Mouse (Mus musculus): ENCODE results near the gene Rpl13a. TPM values are rescaled to one million over a fixed set of nuclear protein-coding genes. Genes with fewer than 3 reads are reported as not detected.
A peak's percentile ranks its signal among the peaks of the same experiment; 100 is the strongest.
"Not testable (repeated sequence)": the region's sequence is repeated elsewhere in the genome, so short reads cannot be mapped to it uniquely, and the experiment has no call there.

The Rpl13a gene
- polyA plus RNA-seq, 1 experiment from 2014 or later = 2,590 TPM

DNA sequence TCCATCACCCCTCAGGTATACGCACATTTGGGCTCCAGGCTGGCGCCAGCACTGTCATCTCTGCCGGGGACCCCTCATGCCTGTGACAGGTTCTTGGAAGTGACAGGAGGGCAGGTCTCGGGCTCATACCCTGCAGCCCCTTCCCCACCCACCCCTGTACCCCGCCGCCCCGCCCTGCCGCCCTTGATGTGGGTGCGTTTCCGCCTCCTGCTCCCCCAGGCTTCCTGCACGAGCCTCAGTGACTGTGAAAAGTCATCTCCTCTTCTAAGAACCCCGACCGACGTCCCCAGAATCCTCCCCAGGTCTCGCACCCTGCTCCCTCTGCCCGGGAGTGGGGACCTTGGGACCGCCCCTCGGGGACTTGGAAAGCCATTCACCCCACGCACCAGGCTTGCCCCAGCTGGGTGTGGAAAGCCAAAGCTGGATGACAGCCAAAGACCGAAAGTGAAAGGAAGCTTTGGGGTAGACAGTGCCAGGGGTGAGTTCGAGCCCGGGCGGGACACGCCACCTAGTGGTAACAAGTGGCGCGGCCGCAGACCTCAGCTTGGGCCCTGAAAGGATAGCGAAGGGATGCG, 7.5 kb upstream of the Rpl13a start, which contains the start of the genes Gm45713 and Flt3l:
Gm45713 (minus strand) TSS at position 239 of the 575 bp plus-strand sequence.
Flt3l (minus strand) TSS at position 440 of the 575 bp plus-strand sequence.
- DNase-seq (ENCODE audit: low spot score) = peak; percentile 90

DNA sequence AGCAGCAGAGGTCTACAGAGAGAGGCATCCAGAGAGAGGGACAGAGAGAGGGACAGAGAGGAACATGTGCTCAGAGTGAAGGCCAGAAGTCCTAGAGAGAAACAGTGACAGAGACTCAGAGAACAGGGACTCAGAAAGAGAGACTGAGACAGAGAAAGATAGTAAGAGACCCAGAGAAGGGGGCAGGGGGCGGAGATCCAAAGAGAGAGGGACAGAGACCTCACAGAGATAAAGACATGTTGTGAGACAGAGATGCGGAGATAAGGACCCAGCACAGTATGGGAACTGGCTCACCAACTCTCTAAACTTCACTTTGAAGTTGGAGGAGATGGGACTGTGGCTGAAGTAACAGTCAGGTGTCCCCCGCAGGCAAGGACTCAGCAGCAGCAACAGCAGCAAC, 6.8 kb upstream of the Rpl13a start:
- no peak for DNase-seq (ENCODE audit: low spot score)

GRCm38 (mm10) chr7:45134544-45135026, 6.0 kb upstream of the Rpl13a start:
- DNase-seq (ENCODE audit: low spot score) = peak; percentile 76

GRCm38 (mm10) chr7:45133446-45134159, 5.0 kb upstream of the Rpl13a start:
- DNase-seq (ENCODE audit: low spot score) = no peak

GRCm38 (mm10) chr7:45131850-45132249, 3.3 kb upstream of the Rpl13a start:
- DNase-seq (ENCODE audit: low spot score) = no peak

- no peak for DNase-seq (ENCODE audit: low spot score)
Observed at GRCm38 (mm10) chr7:45129776-45130512, 1.4 kb upstream of the Rpl13a start.

DNA sequence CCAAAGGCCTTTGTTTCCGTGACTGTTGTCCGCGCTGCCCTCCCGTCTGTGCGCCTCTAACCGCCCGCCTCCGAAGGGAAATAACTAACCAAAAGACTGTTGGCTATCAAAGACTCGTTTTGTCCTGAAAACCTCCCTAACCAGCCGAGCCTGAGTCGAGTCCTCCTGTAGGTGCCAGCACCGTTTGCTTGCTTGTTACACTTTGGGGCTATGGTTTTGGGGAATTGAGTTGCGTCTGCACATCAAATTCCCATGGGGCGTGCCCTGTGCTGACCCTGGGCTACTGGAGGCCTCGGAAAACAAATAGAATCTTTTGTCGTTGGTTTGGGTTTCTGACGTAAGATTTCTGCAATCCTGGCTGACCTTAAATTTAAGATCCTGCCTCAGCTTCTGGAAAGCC, 757 bp upstream of the Rpl13a start:
- DNase-seq (ENCODE audit: low spot score) = no peak

- DNase-seq (ENCODE audit: low spot score) = no peak
Observed at GRCm38 (mm10) chr7:45127700-45128224, 799 bp downstream of the Rpl13a start.

DNA sequence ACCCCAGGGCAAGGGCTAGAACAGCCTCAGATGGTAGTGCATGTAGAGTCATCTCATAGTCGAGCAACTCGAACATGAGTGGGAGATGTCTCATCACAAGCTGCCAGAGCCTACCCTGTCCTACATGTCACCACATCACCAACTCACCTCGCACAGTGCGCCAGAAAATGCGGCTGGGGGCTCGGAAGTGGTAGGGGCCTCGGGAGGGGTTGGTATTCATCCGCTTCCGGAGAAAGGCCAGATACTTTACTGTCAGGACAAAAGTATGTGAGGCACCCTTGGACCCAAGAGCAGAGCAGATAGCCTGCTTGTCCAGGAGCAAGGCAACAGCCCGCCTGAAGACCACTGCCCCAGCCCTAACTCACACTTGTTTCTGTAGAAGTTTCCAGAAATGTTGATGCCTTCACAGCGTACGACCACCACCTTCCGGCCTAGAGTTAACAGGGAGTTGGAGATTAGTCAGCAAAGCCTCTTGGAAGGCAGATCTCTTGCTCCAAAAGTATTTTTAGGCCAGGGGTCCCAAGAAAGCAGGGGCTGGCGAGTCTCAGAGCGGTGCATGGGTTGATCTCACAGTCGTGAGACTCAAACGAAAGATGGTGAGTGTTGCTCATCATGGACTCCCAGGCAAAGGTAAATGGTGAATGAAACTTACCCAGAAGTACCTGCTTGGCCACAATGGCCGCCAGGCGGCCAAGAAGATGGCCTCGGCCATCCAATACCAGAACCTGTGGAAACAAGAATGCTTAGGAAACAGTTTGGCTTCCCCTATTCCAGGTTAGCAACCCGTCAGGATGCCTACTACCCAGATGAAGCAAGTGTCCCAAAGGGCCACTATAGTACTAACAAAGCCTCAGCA, 1.5 kb downstream of the Rpl13a start:
- peak; percentile 50 for DNase-seq (ENCODE audit: low spot score)

- DNase-seq (ENCODE audit: low spot score) = no peak
Observed at GRCm38 (mm10) chr7:45126147-45126843, 2.3 kb downstream of the Rpl13a start.

DNA sequence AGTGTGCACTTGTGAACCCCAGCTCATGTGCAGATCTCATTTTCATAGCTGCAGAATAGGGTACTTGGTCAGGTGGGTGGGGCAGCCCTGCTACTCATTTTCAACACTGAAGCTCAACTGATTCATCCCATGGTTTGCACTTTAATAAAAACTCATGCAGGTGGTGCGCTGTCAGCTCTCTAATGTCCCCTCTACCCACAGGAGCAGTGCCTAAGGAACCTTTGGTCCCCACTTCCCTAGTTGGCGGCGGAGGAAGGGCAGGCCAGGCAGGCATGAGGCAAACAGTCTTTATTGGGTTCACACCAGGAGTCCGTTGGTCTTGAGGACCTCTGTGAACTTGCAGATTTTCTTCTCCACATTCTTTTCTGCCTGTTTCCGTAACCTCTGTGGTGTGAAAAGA, 2.9 kb downstream of the Rpl13a start:
- DNase-seq (ENCODE audit: low spot score) = not testable (repeated sequence)

DNA sequence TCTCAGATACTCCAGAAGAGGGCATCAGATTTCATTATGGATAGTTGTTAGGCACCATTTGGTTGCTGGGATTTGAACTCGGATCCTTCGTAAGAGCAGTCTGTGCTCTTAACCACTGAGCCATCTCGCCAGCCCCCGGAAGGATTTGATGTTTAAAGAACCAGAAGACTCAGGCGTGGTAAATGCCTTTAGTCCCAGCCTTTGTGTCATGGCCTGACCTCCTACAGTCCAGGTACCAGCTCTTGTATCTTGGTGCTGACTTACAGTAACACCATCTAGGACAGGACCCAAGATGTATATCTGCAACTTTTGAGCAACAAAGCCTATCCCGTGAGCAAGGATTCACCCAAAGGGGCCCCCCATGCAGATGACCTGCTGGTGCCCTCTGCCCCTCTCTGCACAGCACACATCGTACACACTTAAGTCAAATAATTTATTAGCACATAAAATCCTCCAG, 3.4 kb downstream of the Rpl13a start:
- DNase-seq (ENCODE audit: low spot score) = peak; percentile 45

- DNase-seq (ENCODE audit: low spot score) = peak; percentile 100
Observed at GRCm38 (mm10) chr7:45124224-45125143, 4.1 kb downstream of the Rpl13a start, which contains the start of gene Rps11. Gene Rps11, minus strand, starts transcription at chr7:45124439.

GRCm38 (mm10) chr7:45123186-45123570, 5.4 kb downstream of the Rpl13a start:
- DNase-seq (ENCODE audit: low spot score) = no peak

DNA sequence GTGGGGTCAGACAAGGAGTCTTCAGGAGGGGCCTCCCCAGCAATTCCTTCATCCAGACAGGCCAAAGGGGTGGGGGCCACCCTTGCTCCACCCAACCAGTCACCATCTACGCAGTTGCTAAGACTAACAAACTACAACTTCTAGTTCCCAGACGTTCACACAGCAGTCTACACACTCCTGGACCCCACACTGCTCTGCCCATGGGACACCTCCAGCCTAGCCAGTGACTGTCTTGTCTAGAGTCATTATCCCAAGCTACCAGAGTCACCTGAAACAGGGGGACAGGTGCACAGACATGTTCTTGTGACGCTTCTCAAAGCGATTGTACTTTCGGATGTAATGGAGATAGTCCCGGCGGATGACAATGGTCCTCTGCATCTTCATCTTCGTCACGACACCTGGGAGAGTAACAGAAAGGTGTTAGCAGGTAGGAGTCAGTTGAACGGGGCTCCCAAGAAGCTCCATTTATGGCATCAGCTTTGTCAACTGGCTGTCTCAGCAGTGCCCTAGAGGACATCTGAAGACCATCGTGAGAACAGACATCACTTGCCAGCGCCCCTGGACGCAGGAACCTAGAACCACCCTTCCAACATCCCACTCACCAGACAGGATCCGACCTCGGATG, 5.9 kb downstream of the Rpl13a start:
- no peak for DNase-seq (ENCODE audit: low spot score)

DNA sequence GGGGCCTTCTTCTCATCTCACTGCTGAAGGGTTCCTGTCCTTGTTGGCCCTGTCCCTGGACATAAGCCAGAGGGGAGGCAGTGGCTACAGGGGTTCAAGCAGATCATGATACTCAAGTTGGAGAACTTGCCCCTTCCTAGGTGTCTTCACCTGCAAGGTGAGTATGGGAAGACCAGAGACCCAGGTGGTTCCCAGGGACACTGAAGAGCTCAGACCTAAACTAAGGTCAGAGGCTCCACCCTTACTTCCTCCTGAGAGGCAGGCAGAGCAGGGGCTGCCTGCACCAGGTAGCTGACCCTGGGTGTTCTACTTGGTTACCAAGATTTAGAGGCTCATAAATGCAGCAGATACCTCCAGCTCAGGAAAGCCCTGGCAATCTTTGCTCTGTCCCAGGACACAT, 6.6 kb downstream of the Rpl13a start:
- no peak for DNase-seq (ENCODE audit: low spot score)

GRCm38 (mm10) chr7:45121404-45121803, 7.2 kb downstream of the Rpl13a start:
- DNase-seq (ENCODE audit: low spot score) = peak; percentile 87
